Mouse (Mus musculus) CH12.LX (cell line): ENCODE data around the gene Bclaf1.

Source experiments
- CTCF ChIP-seq, 2 experiments: IDR thresholded peaks in 1 of 2; conservative IDR thresholded peaks in 1 of 2; 2 replicates each; pipeline ENCODE4 v1.5.1; 2011 to 2012; ENCODE audit warnings: low read depth in 2 of 2, low read length in 2 of 2, improper control_type of control experiment in 1 of 2, inconsistent platforms in 1 of 2, mild to moderate bottlenecking in 1 of 2, moderate library complexity in 1 of 2
- ETS1 ChIP-seq: conservative IDR thresholded peaks from 2 replicates; pipeline ENCODE4 v1.6.1; 2012; ENCODE audit warnings: low read depth, mild to moderate bottlenecking, inconsistent platforms, low read length, improper control_type of control experiment, moderate library complexity
- MAFK ChIP-seq: IDR thresholded peaks from 2 replicates; pipeline ENCODE4 v1.6.1; 2011; ENCODE audit warnings: low read length, improper control_type of control experiment; ENCODE audit not compliant: insufficient replicate concordance
- NRF1 ChIP-seq: IDR thresholded peaks from 2 replicates; pipeline ENCODE4 v1.6.1; 2014; ENCODE audit warnings: low read depth, mild to moderate bottlenecking, inconsistent platforms, low read length, improper control_type of control experiment, moderate library complexity
- POLR2A ChIP-seq: IDR thresholded peaks from 2 replicates; pipeline ENCODE4 v1.6.1; 2011; ENCODE audit warnings: low read depth, mild to moderate bottlenecking, improper control_type of control experiment, low read length
- ZNF384 ChIP-seq: IDR thresholded peaks from 2 replicates; pipeline ENCODE4 v1.6.1; 2012; ENCODE audit warnings: low read depth, low read length, improper control_type of control experiment, inconsistent platforms

- TF ChIP-seq CTCF (conservative IDR thresholded peaks at IDR 0.05 in 1 of 2, IDR thresholded peaks at IDR 0.05 in 1 of 2; ENCODE audit: low read depth in 2 of 2, low read length in 2 of 2), result no peak
- no peak for TF ChIP-seq MAFK
- TF ChIP-seq NRF1, result no peak
- TF ChIP-seq ZNF384, result no peak
- no peak for TF ChIP-seq POLR2A
- TF ChIP-seq ETS1, result no peak
Observed at GRCm38 (mm10) chr10:20281456-20281855, 30.8 kb upstream of the Bclaf1 start.
